Mouse (Mus musculus): ENCODE measurements around the gene Grik3. TPM values are rescaled to one million over a fixed set of nuclear protein-coding genes. Genes with fewer than 3 reads are reported as not detected.

The Grik3 gene
- polyA plus RNA-seq (2015; fragmentation: Nextera tagmentation; extraction: Ambion mirVana) = 0.62 and 1.1 TPM in 2 replicates

DNA sequence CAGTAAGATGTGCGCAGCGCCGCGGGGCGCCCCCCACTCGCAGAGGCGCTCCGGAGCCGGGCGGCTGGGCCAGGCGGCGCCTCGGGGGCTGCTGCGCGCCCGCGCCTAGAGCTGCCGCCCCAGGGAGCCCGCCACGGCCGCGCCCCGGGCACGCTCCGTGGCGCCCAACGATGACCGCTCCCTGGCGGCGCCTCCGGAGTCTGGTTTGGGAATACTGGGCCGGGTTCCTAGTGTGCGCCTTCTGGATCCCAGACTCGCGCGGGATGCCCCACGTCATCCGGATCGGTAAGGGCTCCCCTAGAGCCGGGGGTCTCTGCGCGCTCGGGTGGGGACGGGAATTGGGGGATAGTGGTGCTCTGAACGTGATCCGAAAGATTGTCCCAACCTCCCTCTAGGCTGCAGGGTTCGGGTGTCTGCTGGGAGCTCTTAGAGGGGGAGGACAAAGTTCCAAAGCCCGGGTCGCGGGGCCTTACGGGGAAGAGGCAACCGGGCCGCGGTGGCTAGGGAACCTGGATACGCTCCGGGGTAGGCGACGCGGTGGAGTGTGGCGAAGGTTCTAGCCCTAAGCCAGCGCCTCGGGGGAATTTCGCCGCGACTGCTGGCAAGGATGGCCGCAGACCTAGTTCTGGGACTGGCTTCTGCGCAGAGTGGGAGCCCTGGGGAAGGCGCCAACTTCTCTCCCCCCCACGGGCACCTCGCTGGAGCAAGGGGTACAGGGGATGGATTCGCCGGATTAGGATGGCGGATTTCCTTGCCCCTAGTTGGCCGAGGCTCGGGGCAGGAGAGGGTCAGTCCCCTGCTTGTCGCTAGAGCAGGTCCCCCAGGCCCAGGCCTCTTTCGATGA lies at the start of gene Grik3:
Grik3 (plus strand) TSS at position 40 of the 844 bp plus-strand sequence.
- Histone ChIP-seq H3K27ac (no peak within 1 kb of the TSS), H3K9ac (peak within 1 kb of the TSS; percentile 51), H3K4me1 (peaks cover 32% of the 10 kb centered on the region), H3K36me3 (no peaks in the 10 kb centered on the region), H3K9me3 (no peaks in the 10 kb centered on the region), H3K27me3 (peaks cover 100% of the 10 kb centered on the region), H3K4me3 (peak within 1 kb of the TSS; percentile 46), H3K4me2 (peak within 1 kb of the TSS; percentile 80)
- under 1% methylated on average over 56 of the region's 77 CpGs for WGBS
- no peak for ATAC-seq (ENCODE audit: insufficient number of reproducible peaks, insufficient read depth, low FRiP score, low TSS enrichment, low read depth)

DNA sequence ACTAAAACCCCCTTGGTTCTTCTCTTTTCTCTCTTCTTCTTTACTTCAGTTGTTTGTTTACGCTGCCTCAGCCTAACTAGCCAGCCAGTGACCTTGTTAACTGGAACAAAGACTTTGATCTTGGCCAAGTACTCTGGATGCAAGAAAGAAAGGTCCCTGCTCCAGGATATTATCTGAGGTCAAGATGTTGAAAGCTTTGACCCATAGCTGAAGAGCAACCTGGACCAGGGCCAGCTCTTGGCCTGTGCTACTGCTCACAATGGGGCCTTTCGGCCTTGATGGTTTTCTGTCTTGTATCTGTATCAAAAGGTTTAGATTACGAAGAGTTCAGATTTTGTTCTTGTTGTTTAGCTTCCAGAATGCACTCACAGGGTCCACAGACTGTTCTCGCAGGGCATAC lies 48.7 kb upstream of the Grik3 start:
- no peak overlapping the region for H3K4me2 ChIP-seq
- H3K36me3 ChIP-seq = no peaks in the 10 kb centered on the region
- no peak for ATAC-seq (ENCODE audit: insufficient number of reproducible peaks, insufficient read depth, low FRiP score, low TSS enrichment, low read depth)
- no peaks in the 10 kb centered on the region for H3K27me3 ChIP-seq
- no peak overlapping the region for H3K27ac ChIP-seq
- H3K4me1 ChIP-seq = no peaks in the 10 kb centered on the region
- no peak overlapping the region for H3K4me3 ChIP-seq
- no peak overlapping the region for H3K9ac ChIP-seq
- H3K9me3 ChIP-seq = no peaks in the 10 kb centered on the region
- WGBS = 83% methylated on average over 4 of the region's 4 CpGs

DNA sequence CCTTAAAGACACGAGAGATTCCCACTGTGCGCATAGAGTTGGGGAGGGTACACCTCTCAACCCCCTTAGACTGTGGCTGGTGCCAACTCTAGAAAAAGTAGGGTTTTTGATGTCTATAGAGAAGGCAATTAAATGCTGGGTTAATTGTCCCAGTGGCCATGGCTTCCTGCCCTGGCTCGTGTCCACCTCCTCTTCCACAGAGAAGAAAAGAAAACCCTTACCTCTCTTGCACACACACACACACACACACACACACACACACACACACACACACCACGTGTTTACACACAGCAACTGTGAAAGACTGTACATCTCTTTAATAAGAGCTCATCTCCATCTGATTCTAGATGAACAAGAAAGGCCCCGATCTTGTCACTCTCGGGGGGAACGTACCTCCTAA lies 46.1 kb upstream of the Grik3 start:
- Histone ChIP-seq H3K27me3 (no peaks in the 10 kb centered on the region), H3K4me3 (no peak overlapping the region), H3K4me1 (no peaks in the 10 kb centered on the region), H3K36me3 (no peaks in the 10 kb centered on the region), H3K27ac (no peak overlapping the region), H3K9me3 (no peaks in the 10 kb centered on the region), H3K4me2 (no peak overlapping the region), H3K9ac (no peak overlapping the region)
- ATAC-seq (ENCODE audit: insufficient number of reproducible peaks, insufficient read depth, low FRiP score, low TSS enrichment, low read depth) = no peak
- WGBS = 82% methylated on average over 7 of the region's 7 CpGs

DNA sequence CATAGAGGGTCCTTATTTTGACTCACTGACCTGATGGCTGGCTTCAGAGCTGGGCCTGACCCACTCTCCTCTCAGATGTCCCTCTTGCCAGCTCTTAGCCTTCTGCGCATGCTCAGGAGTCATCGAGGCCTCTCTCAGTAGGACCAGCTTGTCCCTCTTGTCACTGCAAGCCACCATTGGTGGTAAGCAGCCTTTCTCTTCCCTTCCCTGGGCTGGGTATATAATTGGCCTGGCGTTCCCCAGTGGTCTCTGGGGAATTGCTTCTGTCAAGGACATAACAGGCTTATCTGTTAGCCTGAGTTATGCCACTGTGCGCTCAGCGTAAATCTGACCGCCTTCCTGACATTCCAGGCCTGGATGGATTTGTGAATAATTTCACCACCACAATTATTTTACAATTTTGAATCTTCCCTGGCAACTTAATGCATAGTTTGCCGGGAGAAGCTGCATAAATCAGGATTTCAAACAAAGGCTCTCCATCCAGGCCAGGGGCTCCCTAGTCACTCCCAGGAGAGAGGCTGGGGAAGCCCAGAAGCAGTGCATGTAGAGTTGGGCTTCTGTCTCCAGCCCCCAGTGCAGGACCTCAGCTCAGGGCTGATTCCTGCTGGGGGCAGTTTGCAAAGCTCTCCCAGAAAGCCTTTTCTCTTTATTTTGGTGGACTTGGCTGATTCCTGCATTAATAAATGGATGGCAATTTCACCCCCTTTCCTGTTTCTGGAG lies 39.7 kb upstream of the Grik3 start:
- Histone ChIP-seq H3K9me3 (no peaks in the 10 kb centered on the region), H3K4me2 (no peak overlapping the region), H3K27ac (no peak overlapping the region), H3K4me1 (no peaks in the 10 kb centered on the region), H3K36me3 (no peaks in the 10 kb centered on the region), H3K27me3 (no peaks in the 10 kb centered on the region), H3K9ac (no peak overlapping the region), H3K4me3 (no peak overlapping the region)
- WGBS = 63% methylated on average over 7 of the region's 7 CpGs
- ATAC-seq (ENCODE audit: insufficient number of reproducible peaks, insufficient read depth, low FRiP score, low TSS enrichment, low read depth) = no peak

DNA sequence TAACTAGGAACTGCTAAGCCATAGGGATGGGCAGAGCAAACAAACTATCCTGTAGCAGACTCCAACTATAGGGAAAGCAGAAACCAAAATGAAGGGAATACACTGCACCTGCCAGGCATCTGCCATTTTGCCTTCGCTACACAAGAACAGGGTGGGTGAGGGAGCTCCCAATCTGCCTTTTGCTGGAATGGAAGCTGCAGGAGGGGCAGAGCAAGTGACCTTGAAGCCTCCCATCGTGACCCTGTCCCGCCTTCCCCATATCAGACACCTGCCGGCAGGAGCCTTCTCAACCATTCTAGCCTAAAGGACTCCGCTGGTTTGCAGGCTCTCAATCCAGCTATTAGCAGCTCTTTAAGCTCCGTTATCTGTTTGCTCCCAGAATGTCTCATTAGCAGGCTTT lies 38.7 kb upstream of the Grik3 start:
- no peak overlapping the region for H3K27ac ChIP-seq
- 0 out of 2 replicates have a peak, but pooled peaks cover 3% of the 10 kb centered on the region for H3K27me3 ChIP-seq
- H3K4me2 ChIP-seq = no peak overlapping the region
- ATAC-seq (ENCODE audit: insufficient number of reproducible peaks, insufficient read depth, low FRiP score, low TSS enrichment, low read depth) = no peak
- WGBS = 56% methylated on average over 6 of the region's 6 CpGs
- H3K9me3 ChIP-seq = no peaks in the 10 kb centered on the region
- H3K36me3 ChIP-seq = no peaks in the 10 kb centered on the region
- peaks cover 6% of the 10 kb centered on the region; the same call in 1 of the 2 replicates for H3K4me1 ChIP-seq
- H3K4me3 ChIP-seq = no peak overlapping the region
- no peak overlapping the region for H3K9ac ChIP-seq

DNA sequence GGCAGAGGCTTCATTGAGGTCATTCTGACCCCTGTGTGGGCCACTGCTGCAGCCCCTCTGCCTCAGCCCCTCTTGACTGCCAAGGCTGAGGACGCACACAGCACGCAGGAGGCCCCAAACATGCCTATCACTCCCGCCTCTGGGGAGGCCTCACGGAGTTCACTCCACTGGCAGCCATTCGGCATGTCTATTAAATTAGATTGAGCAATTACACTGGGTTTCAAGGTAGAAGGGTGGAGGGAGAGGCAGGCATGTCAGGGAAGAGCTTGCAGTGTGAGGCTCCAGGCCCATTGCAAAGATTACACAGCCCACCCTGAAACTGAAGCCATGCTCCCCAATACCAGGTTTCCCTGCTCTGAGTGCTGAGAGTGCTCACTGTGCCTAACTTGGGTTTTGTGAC lies 34.0 kb upstream of the Grik3 start:
- no peaks in the 10 kb centered on the region for H3K9me3 ChIP-seq
- H3K4me1 ChIP-seq = peaks cover 15% of the 10 kb centered on the region
- ATAC-seq (ENCODE audit: insufficient number of reproducible peaks, insufficient read depth, low FRiP score, low TSS enrichment, low read depth) = no peak
- H3K27me3 ChIP-seq = peaks cover 12% of the 10 kb centered on the region
- H3K27ac ChIP-seq = no peak overlapping the region
- H3K9ac ChIP-seq = no peak overlapping the region
- WGBS = 27% methylated on average over 5 of the region's 5 CpGs
- H3K4me3 ChIP-seq = no peak overlapping the region
- H3K36me3 ChIP-seq = no peaks in the 10 kb centered on the region
- no peak overlapping the region for H3K4me2 ChIP-seq

DNA sequence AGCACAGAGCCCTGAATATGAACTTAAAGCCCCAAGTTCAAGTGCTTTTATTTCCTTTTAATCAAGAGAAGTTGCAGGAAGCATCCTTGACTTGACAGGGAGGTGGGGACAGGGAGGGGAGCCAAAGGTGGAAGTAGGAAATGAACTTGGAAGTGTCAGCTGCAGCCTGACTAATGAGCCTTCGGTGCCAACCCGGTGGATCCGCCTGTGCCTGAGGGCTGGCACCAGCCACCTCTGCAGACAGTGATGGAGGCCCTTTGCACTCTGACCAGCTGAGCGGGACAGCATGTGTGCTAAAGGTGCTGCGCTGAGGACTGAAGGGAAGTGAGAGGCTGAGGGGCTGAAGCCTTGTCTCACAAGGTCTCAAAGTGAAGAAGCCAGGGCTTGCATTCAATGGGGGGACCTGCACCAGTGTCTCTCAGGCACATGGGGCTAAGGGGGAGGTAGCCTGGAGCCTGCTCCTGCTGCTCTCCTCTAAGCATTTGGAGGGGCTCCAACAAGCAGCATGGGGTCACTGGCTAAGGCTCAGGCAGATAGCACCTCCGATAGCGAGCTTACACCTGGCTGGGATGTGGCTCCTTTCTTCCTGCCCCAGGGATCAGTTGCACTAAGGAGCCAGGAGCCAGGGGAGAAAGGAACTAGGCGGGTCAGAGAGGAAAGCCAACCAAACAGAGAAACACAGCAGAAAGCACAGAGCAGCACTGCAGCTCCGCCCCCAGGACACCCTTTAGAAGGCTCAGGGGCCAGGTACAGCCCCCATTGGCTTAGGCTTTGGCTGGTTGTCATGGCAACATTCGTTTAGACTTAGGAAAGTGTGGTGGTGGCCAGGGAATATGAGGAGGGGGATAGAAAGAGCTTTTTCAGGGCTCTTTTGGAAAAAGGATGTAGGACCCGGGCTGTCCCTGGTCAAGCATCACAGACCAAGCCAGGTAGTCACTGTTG lies 33.1 kb upstream of the Grik3 start:
- no peak overlapping the region for H3K4me2 ChIP-seq
- peaks cover 15% of the 10 kb centered on the region for H3K4me1 ChIP-seq
- H3K9me3 ChIP-seq = no peaks in the 10 kb centered on the region
- no peak overlapping the region for H3K9ac ChIP-seq
- no peak for ATAC-seq (ENCODE audit: insufficient number of reproducible peaks, insufficient read depth, low FRiP score, low TSS enrichment, low read depth)
- H3K27me3 ChIP-seq = peaks cover 12% of the 10 kb centered on the region
- WGBS = 24% methylated on average over 11 of the region's 11 CpGs
- H3K27ac ChIP-seq = no peak overlapping the region
- H3K36me3 ChIP-seq = no peaks in the 10 kb centered on the region
- H3K4me3 ChIP-seq = no peak overlapping the region

DNA sequence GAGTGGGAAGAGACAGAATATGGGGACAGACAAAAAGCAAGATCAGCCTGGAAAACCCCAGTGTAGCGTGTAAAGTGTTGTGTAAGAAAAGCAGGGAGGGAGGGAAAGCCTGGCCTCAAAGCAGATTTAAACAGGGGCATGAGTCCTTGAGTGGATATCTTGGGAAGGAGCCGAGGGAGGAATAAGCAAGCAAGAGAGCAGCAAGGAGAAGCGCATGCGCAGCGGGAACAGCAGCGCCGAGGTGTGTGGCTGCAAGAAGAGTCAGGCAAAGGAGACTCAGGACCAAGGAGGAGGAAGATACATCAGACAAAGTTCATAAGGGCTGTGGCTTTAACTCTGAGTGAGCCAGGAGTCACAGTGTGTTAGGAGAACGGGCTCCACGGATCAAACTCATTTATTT lies 30.7 kb upstream of the Grik3 start:
- Histone ChIP-seq H3K4me2 (no peak overlapping the region), H3K36me3 (no peaks in the 10 kb centered on the region), H3K27ac (no peak overlapping the region), H3K9ac (no peak overlapping the region), H3K27me3 (peaks cover 12% of the 10 kb centered on the region), H3K4me3 (no peak overlapping the region), H3K4me1 (peaks cover 15% of the 10 kb centered on the region), H3K9me3 (no peaks in the 10 kb centered on the region)
- ATAC-seq (ENCODE audit: insufficient number of reproducible peaks, insufficient read depth, low FRiP score, low TSS enrichment, low read depth) = no peak
- 78% methylated on average over 9 of the region's 9 CpGs for WGBS

DNA sequence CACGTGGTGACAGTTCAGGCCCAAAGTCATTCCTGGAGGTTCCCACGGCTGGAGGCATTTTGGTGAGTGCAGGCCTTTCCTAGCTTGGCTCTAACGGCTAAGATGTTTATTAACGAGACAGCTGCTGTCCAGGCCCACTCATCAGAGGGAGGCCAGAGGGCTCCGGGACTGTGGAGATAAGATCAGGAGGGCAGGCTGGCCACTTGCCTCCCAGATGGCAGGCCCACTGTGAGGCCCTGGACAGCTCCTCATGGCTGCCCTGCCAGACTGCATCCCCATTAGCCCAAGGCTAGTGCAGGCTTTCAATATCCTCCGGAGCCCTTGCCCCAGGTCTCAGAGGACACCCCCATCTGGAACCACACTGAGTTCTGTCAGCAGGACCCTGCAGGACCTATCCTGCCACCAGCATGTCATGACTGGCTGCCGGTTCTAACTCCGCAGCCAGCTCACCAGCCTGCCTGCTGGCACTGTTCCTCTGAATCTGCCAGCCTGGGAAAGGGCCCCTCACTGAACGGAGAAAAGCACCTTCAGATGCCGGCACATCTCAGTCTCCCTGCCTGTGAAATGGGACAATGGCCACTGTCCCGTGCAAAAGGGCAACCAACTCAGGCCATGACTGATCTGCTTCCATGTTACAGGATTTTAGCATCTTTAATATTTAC lies 20.7 kb upstream of the Grik3 start:
- no peak overlapping the region for H3K27ac ChIP-seq
- no peaks in the 10 kb centered on the region for H3K4me1 ChIP-seq
- WGBS = 42% methylated on average over 11 of the region's 11 CpGs
- no peak; the same call in 1 of the 2 replicates for ATAC-seq (ENCODE audit: insufficient number of reproducible peaks, insufficient read depth, low FRiP score, low TSS enrichment, low read depth)
- H3K36me3 ChIP-seq = no peaks in the 10 kb centered on the region
- H3K9ac ChIP-seq = no peak overlapping the region
- H3K9me3 ChIP-seq = no peaks in the 10 kb centered on the region
- no peak overlapping the region for H3K4me3 ChIP-seq
- no peak overlapping the region for H3K4me2 ChIP-seq
- peaks cover 4% of the 10 kb centered on the region; the same call in 1 of the 2 replicates for H3K27me3 ChIP-seq

DNA sequence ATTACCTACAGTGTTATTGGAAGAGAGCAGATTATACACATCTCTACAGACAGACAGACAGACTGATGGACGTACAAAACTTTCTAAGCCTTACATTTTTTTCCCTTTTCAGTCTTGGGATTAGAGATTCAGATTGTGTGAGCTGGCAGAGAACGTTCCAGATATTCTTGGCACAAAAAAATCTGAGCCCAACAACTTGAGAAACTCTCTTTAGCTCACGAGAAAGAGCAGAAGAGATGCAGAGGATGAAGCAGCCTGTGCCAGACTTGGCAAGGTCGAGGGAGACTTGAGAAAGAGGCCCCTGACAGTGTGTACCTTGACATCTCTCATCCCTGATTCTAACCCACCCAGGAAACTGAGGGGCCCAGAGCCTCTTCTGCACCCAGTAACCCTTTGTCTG lies 15.6 kb upstream of the Grik3 start:
- Histone ChIP-seq H3K9me3 (no peaks in the 10 kb centered on the region), H3K9ac (no peak overlapping the region), H3K4me3 (no peak overlapping the region), H3K27me3 (peaks cover 16% of the 10 kb centered on the region), H3K27ac (no peak overlapping the region), H3K36me3 (no peaks in the 10 kb centered on the region), H3K4me1 (peaks cover 8% of the 10 kb centered on the region; the same call in 1 of the 2 replicates), H3K4me2 (no peak overlapping the region)
- 73% methylated on average over 4 of the region's 4 CpGs for WGBS
- ATAC-seq (ENCODE audit: insufficient number of reproducible peaks, insufficient read depth, low FRiP score, low TSS enrichment, low read depth) = no peak

DNA sequence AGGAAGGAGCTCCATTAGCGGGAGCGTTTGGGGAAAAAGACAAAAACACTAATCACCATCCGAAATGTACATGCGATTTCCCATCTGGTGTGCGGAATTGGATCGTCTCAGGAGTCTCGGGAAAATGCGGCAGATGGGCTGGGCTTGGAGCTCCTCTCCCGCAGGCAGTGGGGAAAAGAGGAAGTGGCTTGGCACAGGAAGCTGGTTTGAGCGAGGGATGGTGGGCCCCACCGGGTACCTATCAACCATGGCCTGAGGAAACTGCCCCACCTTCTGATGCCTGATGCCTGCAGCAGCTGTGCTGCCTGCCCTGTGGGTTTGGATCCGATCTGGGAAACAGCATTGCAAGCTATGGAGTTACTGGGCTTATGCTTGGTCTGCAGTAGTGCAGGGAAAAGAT lies 12.4 kb upstream of the Grik3 start:
- WGBS = 21% methylated on average over 12 of the region's 12 CpGs
- peaks cover 43% of the 10 kb centered on the region for H3K27me3 ChIP-seq
- H3K4me1 ChIP-seq = peaks cover 8% of the 10 kb centered on the region; the same call in 1 of the 2 replicates
- no peak overlapping the region for H3K27ac ChIP-seq
- no peak overlapping the region for H3K4me3 ChIP-seq
- no peak overlapping the region for H3K9ac ChIP-seq
- no peak for ATAC-seq (ENCODE audit: insufficient number of reproducible peaks, insufficient read depth, low FRiP score, low TSS enrichment, low read depth)
- no peaks in the 10 kb centered on the region for H3K36me3 ChIP-seq
- H3K4me2 ChIP-seq = no peak overlapping the region
- H3K9me3 ChIP-seq = no peaks in the 10 kb centered on the region

All from embryonic facial prominence, embryonic 13.5 days (tissue).